Comparison of ENCODE assay signal across 21 mouse cellular contexts in genomic region chr5:130627800-130628199, GRCm38 (mm10).
DNase-seq lines count a peak whose midpoint lies in the region; ATAC-seq lines count a peak whose summit lies in the region.
"Had no signal": no experiment of that assay in that cellular context is flagged by ENCODE, and none has a peak within 500 bp of the region (broad histone marks: within the 10 kb centered on the region; RNA-seq: fewer than 3 reads in every experiment).

No protein-coding gene starts in this region.

- no peak for DNase-seq in forebrain, embryonic 11.5 days (ENCODE audit: low spot score)
- DNase-seq in layer of hippocampus, adult 11-12 months (ENCODE audit: low spot score) = peak; percentile 15
- DNase-seq in layer of hippocampus, postnatal 25 days (ENCODE audit: extremely low spot score in 1 of 2, low spot score in 1 of 2) = no peak
- DNase-seq in right cerebral cortex, adult 18-20 months = peak; percentile 60
- no peak for DNase-seq in right cerebral cortex, postnatal 14 days
- peak; percentile 64 for DNase-seq in telencephalon, adult 2 months (ENCODE audit: low read depth, low spot score)
- DNase-seq in limb, embryonic 10.5 days (ENCODE audit: low spot score) = no peak
- DNase-seq: cerebellum, adult 11-12 months; cerebellum, postnatal 36 days; gastrocnemius, postnatal 10 days; heart, adult 2 months; lung, embryonic 14.5 days; thymus, postnatal 36 days had no signal

- no peak overlapping the region for H3K4me3 ChIP-seq in forebrain, embryonic 13.5 days
- H3K4me3 ChIP-seq in forebrain, embryonic 11.5 days (ENCODE audit: low read depth, low read length) = no peak overlapping the region
- H3K4me3 ChIP-seq in limb, embryonic 10.5 days = no peak overlapping the region
- H3K4me3 ChIP-seq: heart, adult 2 months; hindbrain, embryonic 12.5 days; liver, embryonic 12.5 days had no signal

- H3K4me2 ChIP-seq in forebrain, embryonic 13.5 days = no peak overlapping the region
- no peak overlapping the region for H3K4me2 ChIP-seq in forebrain, embryonic 11.5 days (ENCODE audit: low read depth, low read length, severe bottlenecking)
- H3K4me2 ChIP-seq: hindbrain, embryonic 12.5 days; liver, embryonic 12.5 days; lung, embryonic 14.5 days had no signal

- ATAC-seq in forebrain, embryonic 13.5 days = 0 out of 2 replicates have a peak, but pooled peaks have one; percentile 24
- ATAC-seq in forebrain, embryonic 11.5 days (replicated peaks; ENCODE audit: low FRiP score) = no peak
- ATAC-seq: CD4-positive, CD25-positive, alpha-beta regulatory T cell, adult 4 months; intestine, postnatal 0 days; liver, embryonic 12.5 days; midbrain, embryonic 16.5 days had no signal

- H3K4me1 ChIP-seq in forebrain, embryonic 13.5 days = peaks cover 7% of the 10 kb centered on the region
- no peaks in the 10 kb centered on the region for H3K4me1 ChIP-seq in forebrain, embryonic 11.5 days (replicated peaks; ENCODE audit: control insufficient read depth, insufficient read depth, low read length)
- peaks cover 14% of the 10 kb centered on the region for H3K4me1 ChIP-seq in limb, embryonic 10.5 days
- H3K4me1 ChIP-seq: hindbrain, embryonic 12.5 days; liver, embryonic 12.5 days had no signal

- H3K9me3 ChIP-seq in forebrain, embryonic 13.5 days (replicated peaks) = no peaks in the 10 kb centered on the region
- H3K9me3 ChIP-seq in forebrain, embryonic 11.5 days (ENCODE audit: control insufficient read depth, low read length) = no peaks in the 10 kb centered on the region
- H3K9me3 ChIP-seq in limb, embryonic 10.5 days (replicated peaks) = no peaks in the 10 kb centered on the region
- H3K9me3 ChIP-seq: hindbrain, embryonic 12.5 days; liver, embryonic 12.5 days had no signal

- H3K27ac ChIP-seq in forebrain, embryonic 13.5 days = no peak overlapping the region
- H3K27ac ChIP-seq in forebrain, embryonic 11.5 days (ENCODE audit: low read depth, low read length) = no peak overlapping the region
- H3K27ac ChIP-seq in limb, embryonic 10.5 days = no peak overlapping the region
- H3K27ac ChIP-seq: heart, adult 2 months; hindbrain, embryonic 12.5 days; liver, embryonic 12.5 days; macrophage had no signal

- H3K27me3 ChIP-seq in forebrain, embryonic 13.5 days = no peaks in the 10 kb centered on the region
- no peaks in the 10 kb centered on the region for H3K27me3 ChIP-seq in forebrain, embryonic 11.5 days (ENCODE audit: control insufficient read depth, insufficient read depth, low read length)
- no peaks in the 10 kb centered on the region for H3K27me3 ChIP-seq in limb, embryonic 10.5 days (ENCODE audit: low read depth, poor library complexity, severe bottlenecking)
- H3K27me3 ChIP-seq: hindbrain, embryonic 12.5 days; liver, embryonic 12.5 days had no signal

- no peaks in the 10 kb centered on the region for H3K36me3 ChIP-seq in forebrain, embryonic 13.5 days (ENCODE audit: poor library complexity, severe bottlenecking)
- H3K36me3 ChIP-seq in forebrain, embryonic 11.5 days (ENCODE audit: control insufficient read depth, insufficient read depth, low read length) = no peaks in the 10 kb centered on the region
- H3K36me3 ChIP-seq in limb, embryonic 10.5 days = no peaks in the 10 kb centered on the region
- H3K36me3 ChIP-seq: G1E; hindbrain, embryonic 12.5 days; liver, embryonic 12.5 days had no signal

- 91% methylated on average over 2 of the region's 2 CpGs for WGBS in forebrain, embryonic 13.5 days
- WGBS in forebrain, embryonic 11.5 days = 90% methylated on average over 2 of the region's 2 CpGs
- 99% methylated on average over 2 of the region's 2 CpGs for WGBS in limb, embryonic 10.5 days

- no peak overlapping the region for H3K9ac ChIP-seq in forebrain, embryonic 13.5 days
- H3K9ac ChIP-seq in forebrain, embryonic 11.5 days (ENCODE audit: low read length) = no peak overlapping the region
- H3K9ac ChIP-seq: hindbrain, embryonic 12.5 days; liver, embryonic 12.5 days; lung, embryonic 14.5 days had no signal

Comparison
In these comparisons a context has a peak if more than half of its experiments do, and no peak if none do; other contexts are left out.
1. DNase-seq: peak in layer of hippocampus, adult 11-12 months (single experiment), right cerebral cortex, adult 18-20 months (single experiment) and telencephalon, adult 2 months (single experiment); none in forebrain, embryonic 11.5 days (single experiment), layer of hippocampus, postnatal 25 days (0 of 2), right cerebral cortex, postnatal 14 days (single experiment) and limb, embryonic 10.5 days (single experiment).